Mouse (Mus musculus) hindbrain, embryonic 11.5 days (tissue): Measurements from ENCODE around the gene Gmppb. TPM values are rescaled to one million over a fixed set of nuclear protein-coding genes. Genes with fewer than 3 reads are reported as not detected.

Experiments
- ATAC-seq: fragments of 200-750 bp; cut with Nextera tagmentation; 2 replicates; pipeline ENCODE4 v1.8.0; 2017; ENCODE audit warnings: mild to moderate bottlenecking, moderate TSS enrichment, moderate library complexity; ENCODE audit not compliant: low FRiP score
- DNase-seq: peaks from one replicate; pipeline ENCODE4 v3.0.0-alpha.2; 2015; ENCODE audit warnings: low spot score
- H3K27ac ChIP-seq: fragments of 300-500 bp; sonication (generic); 2 replicates; pipeline ENCODE4 v1.5.1; 2014; ENCODE audit warnings: mild to moderate bottlenecking, low read depth, low read length
- H3K27me3 ChIP-seq: fragments of 300-500 bp; sonication (generic); 2 replicates; pipeline ENCODE4 v1.6.1; 2014; ENCODE audit warnings: mild to moderate bottlenecking, low read length, moderate library complexity, mixed read lengths; ENCODE audit not compliant: control insufficient read depth, insufficient read depth
- H3K36me3 ChIP-seq: fragments of 300-500 bp; sonication (generic); 2 replicates; pipeline ENCODE4 v1.6.1; 2014; ENCODE audit warnings: mild to moderate bottlenecking, low read length, moderate library complexity, mixed read lengths; ENCODE audit not compliant: control insufficient read depth, insufficient read depth
- H3K4me1 ChIP-seq: fragments of 300-500 bp; sonication (generic); replicated peaks from 2 replicates; pipeline ENCODE4 v1.6.1; 2014; ENCODE audit warnings: low read length, mixed read lengths; ENCODE audit not compliant: control insufficient read depth, insufficient read depth
- H3K4me2 ChIP-seq: fragments of 300-500 bp; sonication (generic); replicated peaks from 2 replicates; pipeline ENCODE4 v1.6.1; 2014; ENCODE audit warnings: mild to moderate bottlenecking, low read depth, low read length
- H3K4me3 ChIP-seq: fragments of 300-500 bp; sonication (generic); 2 replicates; pipeline ENCODE4 v1.5.1; 2014; ENCODE audit warnings: low read depth, low read length
- H3K9ac ChIP-seq: fragments of 300-500 bp; sonication (generic); 2 replicates; pipeline ENCODE4 v1.6.1; 2014; ENCODE audit warnings: low read depth, low read length
- H3K9me3 ChIP-seq: fragments of 300-500 bp; sonication (generic); 2 replicates; pipeline ENCODE4 v1.6.1; 2016; ENCODE audit warnings: low read length; ENCODE audit not compliant: control insufficient read depth
- WGBS: fragments of 180-500 bp; shearing (Covaris S2); extraction: QIAGEN DNeasy Blood & Tissue Kit; methylation state at CpG from one replicate; pipeline ENCODE4 v1.1.7; 2014; 5-methylcytosine and 5-hydroxymethylcytosine counted together
- polyA plus RNA-seq: library from polyadenylated mRNA; unstranded; fragments of >200 nt; fragmentation: Nextera tagmentation; extraction: Ambion mirVana; gene quantifications from 2 replicates; pipeline ENCODE4 v1.2.1, GENCODE M21; 2014

Gmppb gene
- polyA plus RNA-seq, 1 experiment from 2014 or later = 18.9 TPM

DNA sequence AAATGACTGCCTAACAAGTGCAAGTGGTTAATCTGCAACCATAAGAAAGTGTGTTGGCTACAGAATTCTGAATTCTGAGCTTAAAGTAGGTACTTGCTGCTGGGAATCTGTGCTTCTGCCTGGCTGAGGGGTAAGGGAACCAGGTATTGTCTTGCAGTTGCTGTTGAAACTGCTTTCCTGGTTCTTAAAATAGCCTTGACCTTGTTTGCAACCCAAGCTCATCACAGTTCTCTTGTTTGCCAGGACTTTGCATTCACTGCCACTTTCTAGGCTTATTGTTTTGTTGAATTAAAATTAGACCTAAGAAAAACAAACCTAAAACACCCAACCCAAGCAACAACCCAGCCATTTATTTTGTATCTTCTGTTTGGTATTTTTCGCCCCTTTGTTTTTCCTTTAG, 28.3 kb upstream of the Gmppb start:
- ATAC-seq = no peak
- H3K27ac ChIP-seq = no peak overlapping the region

DNA sequence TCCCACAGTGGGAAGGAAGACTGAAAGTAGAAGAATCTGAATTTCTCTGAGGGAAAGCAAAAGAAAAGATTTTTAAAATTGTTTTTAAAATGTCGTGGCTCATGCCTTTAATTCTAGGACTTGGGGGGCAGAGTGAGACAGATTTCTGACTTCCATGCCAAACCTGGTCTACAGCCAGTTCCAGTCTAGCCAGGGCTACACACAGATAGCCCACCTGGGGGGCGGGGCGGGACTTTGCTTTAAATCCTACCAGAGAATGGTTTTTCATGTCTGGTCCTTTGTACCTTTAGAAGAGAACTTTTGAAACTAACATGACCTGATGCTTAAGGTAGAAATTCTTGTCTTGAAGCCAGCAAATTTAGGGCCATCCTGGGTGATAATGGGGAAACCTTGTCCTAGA, 25.8 kb upstream of the Gmppb start:
- no peak for ATAC-seq
- DNase-seq = no peak
- Histone ChIP-seq H3K4me3 (no peak overlapping the region), H3K36me3 (peaks cover 6% of the 10 kb centered on the region), H3K9me3 (no peaks in the 10 kb centered on the region), H3K4me2 (no peak overlapping the region), H3K9ac (no peak overlapping the region), H3K27me3 (no peaks in the 10 kb centered on the region), H3K4me1 (no peaks in the 10 kb centered on the region), H3K27ac (no peak overlapping the region)
- WGBS = 94% methylated on average over 3 of the region's 3 CpGs

More for the DNA sequence above, 28.3 kb upstream of the Gmppb start:
- no peak for DNase-seq
- Histone ChIP-seq H3K4me2 (no peak overlapping the region), H3K4me3 (no peak overlapping the region), H3K9ac (no peak overlapping the region), H3K36me3 (peaks cover 6% of the 10 kb centered on the region), H3K4me1 (no peaks in the 10 kb centered on the region), H3K27me3 (no peaks in the 10 kb centered on the region), H3K9me3 (no peaks in the 10 kb centered on the region)
- WGBS = 92% methylated on average over 1 of the region's 1 CpGs

DNA sequence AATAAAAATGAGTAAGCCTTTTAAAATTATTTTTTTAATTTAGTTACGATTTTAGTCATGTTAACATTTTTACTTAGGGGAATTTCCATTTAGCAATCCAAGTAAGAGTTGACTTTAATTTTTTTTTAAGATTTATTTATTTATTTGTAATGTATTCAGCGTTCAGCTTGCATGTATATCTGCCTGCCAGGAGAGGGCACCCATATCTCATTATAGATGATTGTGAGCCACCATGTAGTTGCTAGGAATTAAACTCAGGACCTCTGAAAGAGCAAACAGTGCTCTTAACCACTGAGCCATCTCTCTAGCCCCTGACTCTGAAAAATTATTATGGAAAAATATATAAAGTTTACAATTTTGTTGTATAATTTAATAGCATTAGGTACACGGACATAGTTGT, 22.5 kb upstream of the Gmppb start:
- no peak for ATAC-seq
- 92% methylated on average over 3 of the region's 3 CpGs for WGBS
- H3K36me3 ChIP-seq = peaks cover 6% of the 10 kb centered on the region

DNA sequence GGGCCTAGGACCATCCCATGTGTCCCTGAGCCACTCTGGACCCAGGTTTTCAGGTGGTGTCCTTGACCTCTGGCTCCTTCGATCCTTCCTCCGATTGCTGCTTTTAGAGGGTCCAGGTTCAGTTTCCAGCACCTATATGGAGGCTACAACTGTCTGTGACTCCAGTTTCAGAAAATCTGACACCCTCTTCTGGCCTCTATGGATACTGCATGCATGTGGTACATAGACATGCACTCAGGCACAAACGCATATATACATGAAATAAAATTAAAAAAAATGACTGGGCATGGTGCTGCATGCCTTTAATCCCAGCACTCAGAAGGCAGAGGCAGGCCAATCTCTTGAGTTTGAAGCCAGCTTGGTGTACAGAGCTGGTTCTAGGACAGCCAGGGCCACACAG, 21.2 kb upstream of the Gmppb start:
- Histone ChIP-seq H3K9me3 (no peaks in the 10 kb centered on the region), H3K27me3 (no peaks in the 10 kb centered on the region), H3K27ac (no peak overlapping the region), H3K36me3 (peaks cover 7% of the 10 kb centered on the region), H3K4me2 (no peak overlapping the region), H3K4me3 (no peak overlapping the region), H3K9ac (no peak overlapping the region), H3K4me1 (no peaks in the 10 kb centered on the region)
- ATAC-seq (no peak), DNase-seq (no peak)
- 97% methylated on average over 3 of the region's 3 CpGs for WGBS

More for the DNA sequence above, 22.5 kb upstream of the Gmppb start:
- H3K4me1 ChIP-seq = no peaks in the 10 kb centered on the region
- H3K9ac ChIP-seq = no peak overlapping the region
- no peaks in the 10 kb centered on the region for H3K27me3 ChIP-seq
- no peak overlapping the region for H3K4me3 ChIP-seq
- H3K4me2 ChIP-seq = no peak overlapping the region
- no peaks in the 10 kb centered on the region for H3K9me3 ChIP-seq
- no peak overlapping the region for H3K27ac ChIP-seq
- no peak for DNase-seq

DNA sequence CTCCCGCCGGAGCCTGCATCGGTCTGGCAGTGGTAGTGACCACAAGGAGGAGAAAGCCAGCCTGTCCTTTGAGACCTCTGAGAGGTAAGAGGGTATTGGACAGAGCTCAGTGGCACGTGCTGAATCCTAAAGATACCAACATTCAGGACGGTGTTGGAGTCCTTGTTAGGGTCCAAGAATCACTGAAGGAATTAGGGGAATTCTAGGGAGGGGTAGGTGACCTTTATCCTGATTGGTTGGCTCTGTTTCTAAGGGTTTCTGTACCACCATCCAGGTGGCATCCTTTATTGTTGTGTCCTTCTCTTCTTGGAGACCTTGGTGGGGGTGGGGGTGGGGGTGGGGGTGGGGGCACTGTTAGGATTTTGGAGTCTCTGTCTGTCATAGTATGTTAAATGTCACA, 16.9 kb upstream of the Gmppb start:
- Histone ChIP-seq H3K36me3 (0 out of 2 replicates have a peak, but pooled peaks cover 5% of the 10 kb centered on the region), H3K9ac (no peak overlapping the region), H3K4me1 (no peaks in the 10 kb centered on the region), H3K4me3 (no peak overlapping the region), H3K9me3 (no peaks in the 10 kb centered on the region), H3K27me3 (no peaks in the 10 kb centered on the region), H3K27ac (no peak overlapping the region), H3K4me2 (no peak overlapping the region)
- WGBS = 93% methylated on average over 5 of the region's 5 CpGs
- no peak for ATAC-seq
- no peak for DNase-seq

DNA sequence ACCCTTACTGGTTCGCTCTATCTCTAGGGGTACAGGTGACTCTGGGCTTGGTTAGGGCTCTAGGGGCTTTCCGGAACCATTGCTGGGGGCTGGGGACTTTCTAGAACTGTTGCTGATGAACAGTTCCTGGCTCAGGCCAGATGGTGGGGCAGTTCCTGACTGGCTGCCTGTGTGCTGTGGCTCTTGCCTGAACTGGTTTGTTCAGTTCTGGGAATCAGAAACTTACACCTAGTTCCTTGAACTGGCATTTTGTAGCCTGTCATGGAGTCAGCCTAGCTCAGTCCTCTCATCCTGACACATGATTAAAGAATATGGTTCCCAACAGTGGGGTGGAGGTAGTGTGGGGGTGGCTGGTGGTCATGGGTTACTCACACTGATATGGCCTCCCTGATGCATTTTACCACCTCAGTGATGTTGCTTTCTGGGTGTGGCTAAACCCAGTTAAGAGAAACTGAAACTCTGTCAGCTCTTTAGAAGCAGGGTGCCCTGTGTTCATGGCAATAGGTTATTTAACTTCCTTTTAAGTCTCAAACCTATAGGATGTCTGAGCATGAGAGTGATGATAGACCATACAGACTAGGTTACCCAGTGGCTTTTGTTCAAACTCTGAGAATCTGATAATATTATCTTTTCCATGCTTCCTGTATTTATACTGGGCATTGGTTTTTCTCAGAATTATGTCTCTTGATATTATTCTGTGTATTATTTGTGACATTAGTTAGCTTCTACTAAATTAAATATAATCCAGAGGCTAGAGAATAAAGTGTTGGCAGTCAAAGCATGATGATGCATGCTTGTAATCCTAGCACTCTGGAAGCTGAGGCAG, 13.5 kb upstream of the Gmppb start:
- no peak overlapping the region for H3K4me2 ChIP-seq
- H3K27me3 ChIP-seq = no peaks in the 10 kb centered on the region
- no peak for ATAC-seq
- H3K36me3 ChIP-seq = 0 out of 2 replicates have a peak, but pooled peaks cover 5% of the 10 kb centered on the region
- no peak overlapping the region for H3K27ac ChIP-seq
- no peak overlapping the region for H3K9ac ChIP-seq
- WGBS = 96% methylated on average over 2 of the region's 2 CpGs
- no peaks in the 10 kb centered on the region for H3K9me3 ChIP-seq
- no peaks in the 10 kb centered on the region for H3K4me1 ChIP-seq
- no peak for DNase-seq
- H3K4me3 ChIP-seq = no peak overlapping the region

DNA sequence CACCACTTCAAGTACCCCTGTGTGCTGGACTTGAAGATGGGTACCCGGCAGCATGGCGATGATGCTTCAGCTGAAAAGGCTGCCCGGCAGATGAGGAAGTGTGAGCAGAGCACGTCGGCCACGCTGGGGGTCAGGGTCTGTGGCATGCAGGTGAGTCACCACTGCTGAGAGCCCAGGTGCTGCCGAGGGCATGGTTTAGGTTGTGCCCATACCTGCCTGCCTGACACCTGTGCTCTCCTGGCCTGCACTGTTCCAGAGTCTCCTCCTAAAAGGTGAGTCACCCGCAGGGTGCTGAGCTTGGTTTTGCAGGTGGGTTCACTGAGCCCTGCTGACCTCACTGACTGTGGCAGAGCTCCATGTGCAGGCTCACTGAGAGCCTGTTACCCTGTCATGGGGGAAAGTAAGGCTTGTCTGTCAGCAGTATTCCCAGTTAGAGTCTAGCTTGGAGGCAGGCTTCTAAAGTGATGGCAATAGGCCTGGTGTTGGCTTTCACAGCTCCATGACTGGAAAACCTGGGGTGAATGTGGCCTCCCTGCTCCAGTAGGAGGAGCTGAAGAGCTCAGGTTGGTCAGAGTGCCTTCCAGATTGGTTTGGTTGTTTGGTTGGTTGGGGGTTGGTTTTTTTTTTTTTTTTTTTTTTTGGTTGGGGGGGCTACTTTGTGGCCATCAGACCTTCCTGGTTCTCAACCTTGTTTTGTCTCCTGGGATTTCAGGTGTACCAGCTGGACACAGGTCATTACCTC, 4.1 kb upstream of the Gmppb start:
- Histone ChIP-seq H3K27me3 (no peaks in the 10 kb centered on the region), H3K4me2 (no peak overlapping the region), H3K27ac (no peak overlapping the region), H3K9ac (no peak overlapping the region), H3K4me3 (no peak overlapping the region), H3K4me1 (peaks cover 9% of the 10 kb centered on the region; the same call in 1 of the 2 replicates), H3K36me3 (peaks cover 9% of the 10 kb centered on the region; the same call in 1 of the 2 replicates), H3K9me3 (no peaks in the 10 kb centered on the region)
- WGBS = 96% methylated on average over 8 of the region's 8 CpGs
- DNase-seq (no peak), ATAC-seq (no peak)

DNA sequence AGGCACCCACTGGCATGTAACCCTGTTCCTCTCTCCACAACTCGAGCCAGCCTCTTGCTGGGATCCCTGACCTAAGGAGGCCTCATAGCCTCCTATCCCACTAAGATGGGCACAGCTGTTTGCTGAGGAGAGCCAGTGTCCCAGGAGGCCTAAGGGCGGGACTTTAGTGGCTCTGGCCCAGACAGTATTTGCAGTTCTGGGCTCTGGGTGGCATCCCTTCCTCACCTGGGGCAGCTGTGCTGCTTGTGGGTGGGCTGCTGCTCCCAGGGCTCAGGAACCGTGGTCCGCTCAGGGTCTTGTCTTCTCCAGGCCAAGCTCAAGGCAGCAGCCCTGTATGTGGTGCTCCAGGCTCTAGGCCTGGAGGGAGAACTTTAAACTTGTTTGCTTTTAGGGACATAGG, 2.5 kb upstream of the Gmppb start:
- Histone ChIP-seq H3K36me3 (0 out of 2 replicates have a peak, but pooled peaks cover 5% of the 10 kb centered on the region), H3K4me3 (no peak overlapping the region), H3K9ac (no peak overlapping the region), H3K27me3 (no peaks in the 10 kb centered on the region), H3K4me1 (peaks cover 9% of the 10 kb centered on the region; the same call in 1 of the 2 replicates), H3K4me2 (no peak overlapping the region), H3K27ac (no peak overlapping the region), H3K9me3 (no peaks in the 10 kb centered on the region)
- WGBS = 92% methylated on average over 4 of the region's 4 CpGs
- DNase-seq (no peak), ATAC-seq (no peak)
